Mouse (Mus musculus): ENCODE measurements around the gene Podn.
A peak's percentile ranks its signal among the peaks of the same experiment; 100 is the strongest.

Gene Podn

DNA sequence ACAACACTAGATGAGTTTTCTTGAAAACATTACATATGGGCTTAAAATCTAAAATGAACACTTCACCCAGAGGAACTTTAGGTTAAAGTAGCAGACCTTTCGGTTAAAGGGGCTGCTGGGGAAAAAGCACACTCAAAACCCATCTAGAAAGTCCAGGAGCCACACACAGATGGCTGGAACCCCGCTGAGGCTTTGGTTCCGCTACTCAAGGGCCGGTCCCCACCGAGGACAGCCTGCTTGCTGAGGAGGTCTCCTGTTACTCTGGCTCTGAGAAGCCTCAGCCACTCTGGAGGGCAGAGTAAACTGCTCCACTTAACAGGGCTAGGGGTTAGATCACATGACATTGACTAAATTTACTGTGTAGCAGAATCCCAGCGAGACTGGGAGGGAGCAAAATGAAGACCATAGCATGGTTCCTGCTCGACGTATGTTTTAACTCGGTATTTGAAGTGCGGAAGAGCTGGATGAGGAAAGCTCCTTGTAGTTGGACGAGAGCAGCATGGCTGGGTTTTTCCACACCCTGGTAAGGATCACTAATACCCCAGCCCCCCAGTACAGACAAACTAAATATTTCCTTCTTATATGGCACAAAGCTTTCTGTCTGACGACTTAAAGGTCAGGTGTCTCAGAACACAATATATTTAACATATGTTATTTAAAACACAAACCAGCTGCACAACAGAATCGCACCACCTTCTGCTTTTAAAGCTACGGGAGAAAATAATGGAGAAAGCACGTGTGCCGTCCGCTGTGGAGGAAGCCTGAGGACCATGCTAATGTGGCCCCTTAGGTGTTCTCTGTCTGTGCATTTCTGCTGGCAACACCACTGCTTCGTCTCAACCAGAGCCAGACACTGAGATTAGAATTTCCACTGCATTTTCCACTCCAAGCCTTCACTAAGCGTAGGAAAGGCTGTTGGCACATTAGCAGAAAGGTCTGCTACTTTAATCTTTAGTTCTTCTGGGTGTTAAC, 50.8 kb downstream of the Podn start:
- no peak for DNase-seq (ENCODE audit: low spot score in 2 of 2)

DNA sequence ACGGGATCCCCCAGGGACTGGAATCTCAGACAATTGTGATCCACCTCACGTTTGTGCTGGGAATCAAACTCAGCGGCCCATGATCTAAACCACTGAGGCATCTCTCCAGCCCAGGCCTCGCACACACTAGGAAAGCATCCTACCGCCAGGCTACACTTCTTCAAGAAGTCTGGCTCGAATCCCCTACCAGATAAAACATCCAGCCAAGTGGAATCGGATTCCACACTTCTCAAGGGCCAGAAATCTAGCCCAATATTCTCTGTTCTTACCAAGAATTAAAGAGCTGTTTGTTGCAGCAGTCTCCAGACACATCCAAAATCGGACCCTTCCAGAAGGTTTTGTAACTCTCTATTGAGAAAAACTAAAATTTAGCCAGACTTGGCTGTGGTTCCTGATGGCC, 59.2 kb downstream of the Podn start:
- DNase-seq (ENCODE audit: low spot score in 2 of 2), result no peak

DNA sequence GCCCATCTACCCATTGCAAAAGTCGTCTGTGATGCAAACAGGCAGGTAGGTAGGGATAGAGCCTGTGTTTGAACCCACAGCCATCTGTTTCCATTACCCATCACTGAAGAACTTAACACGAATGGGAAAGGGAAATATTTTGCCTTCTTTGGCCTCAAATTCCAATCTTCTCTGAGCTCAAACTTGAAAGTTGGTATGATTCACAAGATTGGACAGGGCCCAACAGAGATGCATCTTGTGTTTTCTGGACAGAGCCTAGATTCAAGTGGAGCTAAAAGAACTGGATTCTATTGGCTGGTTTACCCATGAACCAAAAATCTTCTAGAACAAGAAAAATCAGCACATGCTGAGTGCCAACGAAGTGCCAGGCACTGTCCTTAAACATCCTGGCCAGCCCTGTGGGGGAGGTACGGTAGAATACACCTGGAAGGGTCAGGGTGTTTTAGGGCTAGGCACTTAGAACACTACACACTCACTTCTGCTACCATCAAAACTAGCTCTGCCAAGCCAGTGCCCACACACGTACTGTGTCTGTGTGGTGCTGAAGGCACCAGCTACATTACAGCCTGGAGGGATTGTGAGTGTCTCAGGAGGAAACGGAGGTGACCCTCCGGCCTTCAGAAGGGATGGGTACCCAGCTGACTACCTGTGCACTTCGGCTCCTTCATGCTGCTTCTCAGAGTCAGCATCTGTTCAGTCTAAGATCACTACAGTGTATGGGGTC, 63.0 kb downstream of the Podn start:
- DNase-seq (ENCODE audit: low spot score in 2 of 2), result no peak

DNA sequence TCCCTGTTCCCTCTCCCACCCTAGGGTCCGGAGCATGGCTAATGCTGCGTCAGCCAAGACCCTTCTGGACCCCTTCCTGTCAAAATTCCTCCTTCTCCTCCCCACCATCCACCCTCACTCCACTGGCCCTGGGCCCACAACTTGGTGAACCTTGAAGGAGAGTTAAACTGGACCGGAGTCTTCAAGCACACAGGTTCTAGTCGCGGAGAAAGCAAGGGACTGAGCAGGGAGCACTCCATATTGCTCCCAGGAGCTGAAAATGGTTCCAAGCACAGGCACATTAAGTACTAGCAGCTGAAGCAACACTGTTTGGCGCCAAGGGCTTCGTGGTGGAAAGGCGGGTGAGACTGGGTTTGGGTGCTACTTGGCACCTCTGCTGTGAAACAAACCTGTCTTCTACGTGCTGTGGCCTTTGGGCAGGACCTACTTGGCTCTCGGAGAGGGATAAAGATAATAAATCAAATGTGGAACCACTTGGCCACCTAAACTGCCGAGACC, 63.8 kb downstream of the Podn start:
- no peak for DNase-seq (ENCODE audit: low spot score in 2 of 2)

DNA sequence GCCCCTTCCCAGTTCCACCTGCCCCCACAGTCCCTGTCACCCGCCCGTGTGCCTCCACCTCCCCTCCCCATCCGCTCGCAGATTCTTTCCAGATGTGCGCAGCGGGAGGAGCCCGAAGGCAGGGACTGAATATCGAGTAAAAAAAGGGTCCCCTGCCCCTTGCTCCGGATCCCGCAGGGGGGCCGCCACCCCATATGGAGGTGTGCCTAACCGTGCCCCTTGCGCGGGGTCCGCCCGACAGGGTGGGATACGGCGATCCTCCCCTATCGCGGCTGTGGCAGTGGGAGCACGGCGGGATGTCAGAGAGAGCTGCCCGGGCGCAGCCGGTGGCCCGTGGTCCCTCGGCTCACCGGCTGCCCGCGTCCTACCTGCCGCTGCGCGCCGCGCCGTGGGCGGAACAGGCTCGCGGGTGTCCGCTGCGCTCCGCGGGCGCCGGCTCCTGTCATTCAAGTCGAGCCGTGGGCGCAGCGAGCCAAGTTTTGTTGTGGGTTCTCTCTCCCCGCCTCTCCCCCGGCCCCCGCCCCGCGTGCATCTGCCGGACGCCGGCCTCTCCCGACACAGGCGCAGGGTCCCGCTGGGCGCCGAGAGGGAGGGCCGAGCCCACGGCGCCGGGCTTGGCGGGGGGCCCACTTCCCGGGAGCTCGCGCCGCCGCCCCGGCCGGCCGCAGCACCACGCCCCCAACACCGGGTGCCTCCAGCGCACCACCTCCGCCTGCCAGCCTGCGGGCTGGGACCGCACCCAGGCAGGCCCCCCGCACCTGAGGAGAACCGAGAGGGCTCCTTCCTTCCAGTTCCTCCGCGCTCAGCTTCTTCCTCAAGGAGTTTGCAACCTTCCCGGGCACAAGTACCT, 64.5 kb downstream of the Podn start:
- peak; percentile 61 to 75 for DNase-seq (ENCODE audit: low spot score in 2 of 2)

DNA sequence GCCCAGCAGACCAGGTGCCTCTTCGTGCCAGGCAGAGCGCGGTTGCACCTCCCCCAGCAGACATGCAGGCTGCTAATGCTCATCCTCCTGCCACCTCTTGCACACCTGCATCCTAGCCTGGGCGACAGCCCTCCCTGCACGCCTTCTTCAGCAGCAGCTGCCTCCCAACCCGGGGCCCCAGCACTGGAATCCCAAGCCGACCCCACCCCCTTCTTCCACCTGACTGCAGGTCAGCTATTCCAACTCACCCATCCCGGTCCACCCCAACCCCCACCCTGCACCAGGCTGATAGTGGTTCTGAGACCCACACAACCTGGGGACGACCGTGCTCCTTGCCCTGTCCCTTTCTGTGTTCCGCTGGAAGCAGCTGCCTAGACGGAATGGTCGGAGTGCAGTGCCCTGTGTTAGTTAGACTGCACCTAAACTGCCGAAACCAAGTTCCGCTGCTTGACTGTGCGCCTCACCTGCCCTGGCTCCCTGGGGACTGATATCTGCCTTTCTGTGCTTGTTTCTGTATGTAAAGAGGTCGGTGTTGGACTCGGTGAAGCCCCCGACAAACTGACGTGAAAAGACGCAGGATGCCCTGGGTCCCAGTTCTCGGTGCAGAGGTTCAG, 65.2 kb downstream of the Podn start:
- DNase-seq (ENCODE audit: low spot score in 2 of 2), result no peak

DNA sequence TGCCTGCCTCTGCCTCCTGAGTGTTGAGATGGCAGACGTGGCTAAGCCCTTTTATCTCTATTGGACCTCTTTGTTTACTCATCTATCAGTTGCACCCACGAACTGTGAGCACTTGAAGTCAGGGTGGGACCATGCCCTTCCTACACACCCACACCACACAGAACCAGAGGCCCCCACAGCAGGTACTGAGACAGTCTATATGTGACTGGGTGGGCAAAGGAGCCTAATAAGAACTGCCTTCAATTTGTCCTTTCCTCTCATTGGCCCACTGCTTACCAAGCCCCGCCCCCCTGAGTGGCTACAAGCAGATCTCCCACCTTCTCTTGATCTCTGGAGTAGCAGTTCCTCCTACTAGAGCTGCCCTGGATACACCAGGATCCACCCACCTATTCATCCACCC, 70.1 kb downstream of the Podn start:
- DNase-seq (ENCODE audit: low spot score in 2 of 2), result no peak

DNA sequence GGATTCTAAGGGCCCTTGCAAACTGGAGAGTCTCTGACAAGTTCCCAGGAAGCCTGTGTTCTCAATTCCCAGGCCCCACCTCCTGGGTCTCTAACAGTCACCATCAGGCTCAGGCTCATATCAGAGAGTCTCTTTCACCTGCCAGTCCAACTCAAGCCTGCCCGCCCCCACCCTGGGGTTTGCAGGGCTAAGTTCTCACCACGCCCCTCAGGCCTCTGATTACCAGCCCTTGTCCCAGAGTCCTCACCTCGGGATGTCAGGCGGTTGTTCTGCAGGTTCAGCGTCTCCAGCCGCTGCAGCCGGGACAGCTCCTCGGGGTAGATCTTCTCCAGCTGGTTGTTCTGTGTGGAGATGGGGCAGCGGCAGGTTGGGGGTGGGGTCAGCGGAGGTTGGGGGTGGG, 71.0 kb downstream of the Podn start:
- no peak for DNase-seq (ENCODE audit: low spot score in 2 of 2)

DNA sequence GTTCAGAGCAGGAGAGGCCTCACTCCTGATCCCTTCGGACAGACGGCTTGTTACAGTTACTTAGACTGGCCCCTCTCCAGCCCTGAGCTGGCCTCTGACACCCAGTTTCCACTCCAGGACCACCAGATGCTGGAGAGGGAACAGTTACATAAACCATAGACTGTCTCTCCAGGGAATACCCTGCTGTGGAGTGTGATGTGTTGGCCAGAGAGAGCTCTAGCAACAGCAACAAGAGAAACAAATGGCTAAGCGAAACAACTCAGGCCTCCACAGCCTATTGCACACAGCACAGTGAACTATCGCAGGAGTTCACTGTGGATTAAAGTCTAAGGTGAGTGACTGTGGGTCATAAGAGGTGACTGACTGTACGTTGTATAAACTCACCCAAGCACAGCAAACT, 71.6 kb downstream of the Podn start:
- peak in 1 of 2 experiments; percentile 46 for DNase-seq (ENCODE audit: low spot score in 2 of 2)

DNA sequence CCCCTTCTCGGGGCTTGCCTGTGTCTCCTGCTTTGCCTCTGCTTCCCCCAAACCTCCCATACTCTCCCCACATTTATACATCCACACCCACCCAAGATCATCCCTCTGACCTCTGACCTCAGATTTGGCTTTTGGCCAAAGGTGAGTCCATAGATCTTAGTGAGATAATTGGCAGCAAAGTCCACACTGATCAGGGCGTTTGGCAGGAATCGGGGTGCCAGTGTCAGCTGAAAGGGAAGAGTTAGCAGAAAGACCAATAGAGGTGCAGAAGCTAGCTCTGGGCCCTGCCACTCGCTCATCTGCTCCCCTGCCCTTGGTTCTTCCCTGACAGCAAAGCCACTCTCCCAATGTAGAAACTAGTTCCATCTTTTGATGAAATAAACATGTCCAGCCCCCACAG, 73.1 kb downstream of the Podn start:
- DNase-seq (ENCODE audit: low spot score in 2 of 2), result no peak

DNA sequence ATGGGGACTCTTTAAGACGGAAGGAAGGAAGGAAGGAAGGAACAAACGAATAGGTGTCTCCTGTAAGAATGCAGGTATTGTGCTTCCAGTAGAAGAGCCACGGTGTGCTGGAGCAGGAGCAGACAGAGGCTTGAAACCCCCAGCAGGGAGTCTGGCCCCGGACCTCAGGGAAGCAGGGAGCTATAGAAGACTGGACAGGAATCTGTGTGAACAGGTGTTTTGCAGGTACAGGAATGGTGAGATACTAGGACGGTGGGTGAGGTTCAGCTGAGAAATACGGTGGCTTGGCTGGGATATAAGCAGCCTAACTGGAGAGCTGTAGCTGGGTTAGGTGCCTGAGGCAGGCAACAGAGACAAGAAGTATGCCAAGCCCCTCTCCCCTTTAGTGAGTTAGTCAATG, 76.1 kb downstream of the Podn start:
- no peak for DNase-seq (ENCODE audit: low spot score in 2 of 2)

DNA sequence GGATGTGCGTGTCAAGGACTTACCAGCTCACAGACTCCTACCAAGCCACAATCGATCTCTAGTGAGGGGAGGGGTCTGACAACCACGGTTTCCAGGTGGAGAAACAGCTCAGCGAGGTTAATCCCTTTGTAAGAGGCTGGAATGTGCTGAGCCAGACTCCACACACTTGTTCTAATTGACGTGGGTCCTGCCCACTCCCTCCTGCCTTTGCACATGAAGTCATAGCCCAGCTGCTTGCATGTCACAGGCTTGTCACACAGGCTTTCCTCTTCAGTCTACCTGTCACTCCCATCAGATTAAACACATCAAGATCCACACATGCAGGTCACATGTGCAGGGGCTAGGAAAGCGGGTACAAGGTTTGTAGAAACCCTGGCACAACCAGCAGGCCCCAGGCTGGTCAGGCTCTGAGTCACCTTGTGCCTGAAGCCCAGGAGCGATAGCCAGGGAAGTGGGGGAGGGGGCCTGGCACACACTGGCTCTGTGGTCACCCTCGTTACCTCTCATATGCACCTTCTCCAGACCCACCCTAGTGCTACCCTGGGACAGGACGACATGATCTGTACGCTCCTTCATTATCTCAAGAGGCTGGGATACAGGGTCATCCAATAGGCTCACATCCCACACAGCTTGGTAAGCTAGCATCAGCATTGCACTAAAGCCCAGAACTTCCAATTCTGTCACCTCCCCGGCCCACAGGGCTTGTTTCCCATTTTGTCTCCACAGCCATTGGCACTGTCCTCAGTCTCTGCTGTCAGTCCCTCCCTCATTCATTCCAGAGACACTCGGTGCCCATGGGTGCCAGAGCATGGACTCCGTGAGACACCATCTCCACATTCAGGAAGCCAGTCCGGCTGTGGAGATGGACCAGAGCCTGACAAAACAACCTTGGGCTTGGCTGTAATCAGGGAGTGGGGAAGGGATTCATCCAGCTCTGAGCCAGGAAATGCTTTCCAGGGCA, 77.0 kb downstream of the Podn start:
- no peak for DNase-seq (ENCODE audit: low spot score in 2 of 2)

DNA sequence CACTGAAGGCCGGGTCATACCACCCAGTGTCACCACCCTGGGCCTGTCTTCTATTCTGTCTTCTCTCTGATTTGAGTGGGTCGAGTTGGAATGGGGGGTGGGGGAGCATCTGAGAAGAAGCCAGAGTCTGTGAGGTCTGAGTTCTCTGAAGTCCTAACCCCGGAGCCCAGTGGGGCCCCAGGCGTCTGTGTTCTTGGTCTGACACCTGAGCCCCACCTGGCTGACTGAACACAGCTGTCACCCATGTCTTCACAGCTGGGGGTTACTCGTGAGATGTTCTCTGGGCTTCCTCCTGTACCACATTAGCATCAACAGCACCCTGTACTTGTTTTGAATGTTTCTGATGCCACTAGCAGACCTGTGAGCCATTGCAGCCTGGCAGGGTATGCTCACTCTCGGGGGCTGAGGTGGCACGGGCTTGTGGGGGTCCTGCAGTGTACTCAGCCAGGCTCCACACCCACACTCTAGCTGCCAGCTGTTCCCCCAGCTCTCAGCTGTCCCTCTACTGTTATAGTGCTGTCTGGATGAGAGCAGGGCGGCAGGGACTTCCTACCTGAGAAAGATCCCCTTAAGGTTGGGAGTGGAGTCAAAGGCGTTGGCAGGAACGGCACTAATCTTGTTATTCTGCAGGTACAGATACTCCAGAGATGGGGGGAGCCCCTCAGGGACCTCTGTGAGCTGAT, 77.9 kb downstream of the Podn start:
- DNase-seq (ENCODE audit: low spot score in 2 of 2), result no peak

DNA sequence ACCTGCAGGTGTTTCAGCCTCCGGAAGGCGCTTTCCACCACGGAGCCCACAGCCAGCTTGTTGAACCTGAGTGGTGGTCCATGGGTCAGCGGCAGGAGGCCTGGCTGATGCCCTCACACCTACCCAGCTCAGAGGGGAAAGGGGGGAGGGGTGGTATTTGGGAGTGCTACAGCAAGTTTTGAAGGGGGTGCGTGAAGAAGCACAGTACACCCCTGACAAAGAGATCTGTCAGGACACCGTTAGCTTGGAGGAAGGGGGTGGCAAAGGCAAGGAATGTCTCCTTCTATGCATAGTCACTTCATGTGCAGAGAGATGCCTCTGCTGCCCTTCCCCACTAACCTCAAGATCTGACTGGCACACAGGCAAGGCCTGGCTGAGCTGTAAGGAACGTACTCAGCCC, 78.4 kb downstream of the Podn start:
- no peak for DNase-seq (ENCODE audit: low spot score in 2 of 2)

DNA sequence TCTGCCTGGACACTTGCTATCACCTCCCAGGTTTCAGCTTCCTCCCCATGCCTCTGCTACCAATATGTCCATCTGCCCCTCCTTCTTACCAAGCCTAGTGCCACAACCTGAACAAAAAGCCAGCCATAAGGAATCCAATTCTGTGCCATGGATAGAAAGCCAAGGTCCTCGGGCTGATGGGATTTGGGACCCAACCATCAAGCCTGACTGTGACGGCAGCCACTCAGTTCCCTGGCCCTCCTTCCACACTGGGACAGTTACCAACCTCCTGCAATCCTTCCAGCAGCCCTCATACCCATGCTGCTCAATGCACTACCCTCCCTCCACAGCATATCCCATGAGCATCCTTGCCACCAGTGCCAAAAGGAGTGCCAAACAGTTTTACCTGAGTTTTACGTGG, 79.9 kb downstream of the Podn start:
- DNase-seq (ENCODE audit: low spot score in 2 of 2), result no peak

DNA sequence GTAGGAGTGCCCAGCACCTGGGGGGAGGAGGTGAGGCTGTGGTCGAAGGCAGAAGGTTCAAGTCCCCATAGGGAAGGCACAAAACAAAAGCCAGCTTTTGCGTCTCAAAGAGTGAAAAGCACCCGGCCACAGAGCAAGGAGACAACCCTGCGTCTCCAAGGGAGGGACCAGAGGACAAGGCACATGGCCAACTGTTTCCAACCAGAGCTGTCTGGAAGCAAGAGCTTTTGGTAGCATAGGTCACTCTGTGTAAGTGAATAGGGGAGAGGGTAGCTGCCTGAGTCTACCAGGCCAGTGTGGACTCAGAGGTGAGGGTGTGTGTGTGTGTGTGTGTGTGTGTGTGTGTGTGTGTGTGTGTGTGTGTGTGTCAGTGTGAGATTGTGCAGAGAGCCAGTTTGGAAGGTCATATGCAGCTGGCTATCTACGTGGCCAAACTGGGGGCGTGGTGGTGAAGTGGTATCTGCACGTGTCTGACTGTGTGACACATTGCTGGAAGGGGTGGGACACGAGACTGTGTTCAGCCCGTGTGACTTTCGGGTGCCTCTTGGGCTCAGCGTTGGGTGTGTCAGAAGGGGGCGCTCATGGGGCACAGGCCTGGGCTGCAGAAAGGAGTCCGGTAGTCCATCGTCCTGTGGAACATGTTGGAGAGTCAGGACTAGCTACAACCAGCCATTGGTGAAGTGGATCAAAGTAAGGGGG, 81.0 kb downstream of the Podn start:
- peak; percentile 52 to 78 for DNase-seq (ENCODE audit: low spot score in 2 of 2)

DNA sequence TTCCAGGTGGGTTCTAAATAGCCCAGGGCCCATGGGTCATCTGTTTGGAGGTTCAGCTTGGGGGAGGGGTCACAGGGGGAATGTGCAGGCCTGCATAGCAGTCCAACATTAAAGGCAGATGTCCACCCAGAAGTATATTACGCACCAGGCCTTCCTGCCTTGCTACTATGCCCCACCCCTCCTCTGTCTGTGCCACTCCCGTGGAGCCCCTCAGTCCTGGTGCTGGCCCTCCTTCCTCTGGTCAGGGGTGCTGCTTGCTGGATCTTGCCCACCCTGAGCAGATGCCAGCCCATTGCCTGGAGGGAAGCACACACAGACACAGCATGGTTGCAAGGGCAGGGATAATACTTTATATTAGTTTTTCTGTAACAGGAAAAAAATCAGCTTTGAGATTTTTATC, 81.8 kb downstream of the Podn start:
- DNase-seq (ENCODE audit: low spot score in 2 of 2), result no peak

DNA sequence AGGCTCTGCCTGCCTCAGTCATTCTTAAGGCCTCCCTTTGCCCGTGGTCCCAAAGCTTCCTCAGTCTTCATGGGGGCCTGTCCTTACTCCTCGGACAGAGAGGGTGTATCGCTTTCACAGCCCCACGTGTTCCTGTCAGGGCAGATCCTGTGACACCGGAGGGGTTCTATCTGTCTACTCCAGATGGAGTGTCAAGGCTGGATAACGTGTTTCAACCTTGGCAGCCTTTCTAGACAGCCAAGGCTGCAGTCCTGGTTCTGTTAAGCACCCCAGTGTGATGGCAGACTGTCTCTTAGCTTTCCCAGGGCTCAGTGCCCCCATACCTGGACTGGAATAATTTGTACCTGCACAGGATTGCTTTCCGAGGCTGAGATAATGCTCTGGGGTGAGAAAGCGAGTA, 87.7 kb downstream of the Podn start:
- DNase-seq (ENCODE audit: low spot score in 2 of 2), result no peak

DNA sequence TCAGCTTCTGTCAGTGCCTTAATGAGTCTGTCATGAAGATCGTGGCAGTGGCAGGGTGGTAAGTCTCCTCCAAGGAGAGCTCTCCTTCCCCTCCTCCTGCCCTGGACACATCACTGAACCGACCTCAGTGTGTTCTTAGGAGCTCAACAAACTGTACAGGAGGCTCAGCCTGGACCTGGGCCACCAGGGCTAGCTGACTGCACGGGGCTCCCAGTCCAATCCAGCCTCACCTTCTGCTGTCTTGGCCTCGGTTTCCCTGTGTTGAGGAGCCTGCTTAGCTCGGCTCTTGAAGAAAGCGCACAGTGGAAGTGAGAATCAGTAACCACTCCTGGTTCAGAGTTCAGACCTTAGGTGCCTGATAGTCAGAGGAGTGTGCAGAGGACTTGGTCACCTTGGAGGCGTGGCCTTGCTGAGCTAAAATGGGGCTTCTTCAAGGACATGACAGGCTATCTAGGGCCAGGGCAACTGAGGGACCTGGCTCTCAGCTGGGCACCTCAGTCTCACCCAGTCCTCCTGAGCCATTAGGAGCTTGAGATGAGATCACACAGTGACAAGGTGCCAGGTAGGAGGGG, 88.6 kb downstream of the Podn start:
- DNase-seq (ENCODE audit: low spot score in 2 of 2), result no peak

Data from urinary bladder, postnatal 4 days (tissue).